Mouse (Mus musculus) liver, postnatal 0 days (tissue): ENCODE measurements at regions not wholly inside any gene's neighbourhood (a gene's known extent, or its start where the extent isn't known, plus 50 kb on each side); places are given as distances from the start of the nearest gene placed in this dataset.

Experiments
- CTCF ChIP-seq: sonication (generic); IDR thresholded peaks from 2 replicates; pipeline ENCODE4 v1.5.1; 2016; ENCODE audit warnings: antibody characterized with exemption, low read depth
- EP300 ChIP-seq: IDR thresholded peaks from 2 replicates; pipeline ENCODE4 v1.6.1; 2016; ENCODE audit warnings: antibody characterized with exemption, low read depth, mild to moderate bottlenecking

DNA sequence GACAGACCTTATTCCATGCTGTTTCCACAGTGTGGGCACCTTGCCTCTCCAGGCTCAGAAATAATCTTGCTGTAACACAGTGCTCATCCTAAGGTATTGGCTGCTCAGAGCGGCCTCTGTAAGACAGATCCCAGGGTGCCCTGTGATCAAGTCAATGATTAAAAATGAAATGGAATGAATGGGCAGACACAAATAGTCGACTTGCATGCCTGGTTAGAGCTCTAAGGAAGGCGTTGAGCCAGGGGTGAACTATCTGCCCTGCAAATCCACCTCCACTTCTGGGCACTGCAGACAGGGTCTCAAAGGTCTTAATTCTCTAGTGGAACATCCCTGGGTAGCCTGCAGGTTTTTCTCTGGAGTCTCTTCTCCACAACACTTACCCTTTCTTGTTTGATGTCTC lies 104.8 kb upstream of the Lipc start:
- TF ChIP-seq CTCF (no peak), EP300 (no peak)
